Mouse (Mus musculus) embryonic fibroblast, embryonic 13.5 days (primary cell): ENCODE data around the gene Pnkd.

Source experiments
- CTCF ChIP-seq: IDR thresholded peaks from 2 replicates; pipeline ENCODE4 v1.5.1; 2011; ENCODE audit warnings: mild to moderate bottlenecking, control low read depth, low read length, moderate library complexity, borderline replicate concordance; ENCODE audit not compliant: insufficient read depth
- POLR2A ChIP-seq: IDR thresholded peaks from 2 replicates; pipeline ENCODE4 v1.6.1; 2011; ENCODE audit warnings: low read depth, mild to moderate bottlenecking, control low read depth, low read length, moderate library complexity

- TF ChIP-seq CTCF, result no peak
- TF ChIP-seq POLR2A, result no peak
Observed at GRCm38 (mm10) chr1:74281886-74282285, 2.8 kb upstream of the Pnkd start.
